Mouse (Mus musculus): ENCODE measurements around the gene Slc22a23.

Slc22a23 gene

DNA sequence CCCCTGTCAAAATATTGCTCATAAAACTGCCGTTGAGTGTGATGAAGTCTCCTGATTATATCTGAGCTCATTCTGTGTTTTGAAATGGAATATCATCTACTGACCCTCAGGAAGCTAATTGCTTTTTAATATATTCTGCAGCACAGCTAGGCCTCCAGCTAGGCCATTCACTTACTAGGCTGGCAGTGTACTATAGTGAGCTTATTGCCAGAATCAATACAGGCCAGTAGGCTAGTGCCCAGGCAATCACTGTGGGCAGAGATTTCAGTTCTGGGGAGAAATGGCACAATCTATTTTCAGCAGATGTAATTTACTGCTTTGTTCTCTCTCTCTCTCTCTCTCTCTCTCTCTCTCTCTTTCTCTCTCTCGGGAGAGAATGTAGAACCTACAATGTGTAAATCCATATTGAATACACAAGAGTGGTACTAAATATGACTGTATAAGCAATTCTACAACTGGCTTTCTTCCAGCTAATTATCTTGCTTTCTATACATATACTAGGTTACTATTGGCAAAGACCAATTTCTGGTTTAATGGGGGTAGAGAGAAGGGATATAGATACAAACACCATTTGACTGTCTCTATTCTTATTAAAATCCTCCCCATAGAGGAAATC, 75.5 kb downstream of the Slc22a23 start:
- DNase-seq (ENCODE audit: inconsistent ontology term): no peak

DNA sequence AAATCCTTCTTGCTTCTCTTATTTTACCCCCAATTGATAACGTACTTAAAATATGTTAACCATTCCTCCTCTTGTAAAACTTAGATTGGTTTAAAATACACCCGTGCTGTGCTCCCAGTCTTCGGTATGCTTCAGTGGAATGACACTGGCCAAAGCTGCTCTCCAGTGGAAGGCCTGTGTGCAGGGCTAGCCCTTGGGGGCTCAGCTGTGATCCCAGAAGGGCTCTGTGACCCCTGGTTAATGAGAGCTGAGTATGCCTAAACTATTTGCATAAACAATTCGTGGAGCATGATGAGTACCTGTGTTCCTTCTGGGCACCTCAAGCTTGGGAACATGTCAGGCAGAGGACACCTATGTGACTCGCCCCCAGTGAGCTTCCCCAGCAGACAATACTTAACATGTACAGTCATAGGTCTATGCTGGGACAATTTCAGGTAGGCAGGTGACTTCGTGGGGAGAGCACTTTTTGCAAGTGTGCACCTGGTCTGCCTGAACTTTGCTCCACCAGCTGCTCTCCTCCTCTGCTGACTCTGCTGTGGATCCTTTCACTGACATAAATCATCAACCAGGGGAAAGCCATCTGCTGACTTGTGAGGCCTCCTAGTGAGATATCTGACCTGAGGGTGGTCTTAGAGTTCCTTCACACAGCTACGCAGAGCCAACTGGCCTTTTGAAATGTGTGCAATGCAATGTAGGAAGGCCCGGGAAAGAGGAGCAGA, 77.9 kb downstream of the Slc22a23 start:
- no peak for DNase-seq (ENCODE audit: inconsistent ontology term)

DNA sequence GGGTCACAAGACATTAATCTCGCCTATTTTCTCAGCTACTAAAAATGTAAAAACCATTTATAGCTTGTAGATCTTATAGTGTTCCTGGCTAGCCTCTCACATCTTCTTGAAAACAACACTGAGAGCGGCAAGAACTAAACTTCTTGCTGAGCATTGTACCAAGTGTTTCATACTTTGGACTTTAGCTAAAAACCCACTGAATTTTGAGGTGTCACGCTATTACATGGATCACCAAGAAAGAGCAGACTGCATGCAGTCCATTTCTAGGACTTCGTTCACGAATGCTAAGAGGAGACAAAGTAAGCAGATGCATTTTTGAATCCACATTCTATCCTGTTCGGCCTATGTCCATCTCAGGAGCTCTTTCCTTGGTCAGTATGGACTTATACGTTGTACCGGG, 78.9 kb downstream of the Slc22a23 start:
- DNase-seq (ENCODE audit: inconsistent ontology term): no peak

DNA sequence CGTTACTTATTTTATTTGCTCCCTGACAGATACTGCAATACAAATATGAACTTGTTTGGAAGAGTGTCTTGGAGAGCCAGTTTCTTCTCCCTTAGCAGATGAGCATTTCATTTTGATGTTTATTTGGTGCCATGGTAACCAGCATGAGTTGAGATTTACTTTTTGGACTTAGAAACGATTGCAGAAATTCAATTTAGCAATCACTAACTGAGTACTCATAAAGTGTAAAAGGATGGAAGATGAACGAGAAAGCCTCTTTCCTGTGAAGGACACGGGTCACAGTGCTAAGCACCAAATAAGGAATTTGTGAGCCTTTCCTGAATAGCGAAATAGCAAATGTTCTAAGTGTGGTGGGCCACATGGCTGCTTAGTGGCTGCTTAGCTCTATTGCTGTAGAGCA, 79.4 kb downstream of the Slc22a23 start:
- DNase-seq (ENCODE audit: inconsistent ontology term): no peak

DNA sequence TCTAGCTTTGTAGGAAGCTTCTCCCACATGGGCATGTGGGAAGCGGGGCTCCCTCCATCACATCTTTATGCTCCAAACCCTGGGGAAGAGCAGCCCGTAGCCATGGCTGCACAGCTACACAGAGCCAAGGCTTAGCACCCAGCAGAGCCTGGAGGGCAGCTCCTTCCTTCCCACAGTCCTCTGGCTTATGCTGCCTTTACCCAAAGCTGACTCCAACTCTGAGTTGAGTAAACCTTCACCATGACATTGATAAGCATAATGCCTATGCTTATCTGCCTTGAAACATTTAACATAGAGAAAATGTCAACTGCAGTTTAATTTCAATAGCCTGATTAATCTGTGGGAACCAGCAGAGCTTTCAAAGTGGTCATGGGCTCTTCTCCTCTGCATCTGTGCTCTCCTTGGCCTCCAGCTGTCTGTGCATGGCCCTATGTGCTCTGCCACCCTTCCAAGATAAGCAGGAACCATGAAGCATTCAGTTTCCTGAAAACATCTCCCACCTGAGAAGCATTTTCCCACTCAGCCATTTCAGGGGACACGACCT, 79.9 kb downstream of the Slc22a23 start:
- no peak for DNase-seq (ENCODE audit: inconsistent ontology term)

DNA sequence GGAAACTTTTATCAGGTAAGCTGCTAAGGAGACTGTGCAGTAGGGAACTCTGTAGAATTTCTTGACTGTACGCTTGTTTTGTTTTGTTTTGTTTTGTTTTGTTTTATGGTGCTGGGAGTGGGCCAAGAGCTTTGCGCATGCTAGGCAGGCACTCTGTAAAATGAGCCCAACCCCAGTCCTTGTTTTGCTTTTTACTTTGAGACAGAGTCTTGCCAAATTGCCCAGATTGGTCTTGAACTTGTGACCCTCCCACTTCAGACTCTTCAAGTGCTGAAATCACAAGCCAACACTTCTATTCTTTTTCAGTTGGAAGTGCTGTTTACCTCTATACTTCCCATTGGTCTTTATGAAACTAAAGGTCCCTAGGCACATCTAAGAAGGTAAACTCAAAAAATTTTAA, 80.5 kb downstream of the Slc22a23 start:
- no peak for DNase-seq (ENCODE audit: inconsistent ontology term)

DNA sequence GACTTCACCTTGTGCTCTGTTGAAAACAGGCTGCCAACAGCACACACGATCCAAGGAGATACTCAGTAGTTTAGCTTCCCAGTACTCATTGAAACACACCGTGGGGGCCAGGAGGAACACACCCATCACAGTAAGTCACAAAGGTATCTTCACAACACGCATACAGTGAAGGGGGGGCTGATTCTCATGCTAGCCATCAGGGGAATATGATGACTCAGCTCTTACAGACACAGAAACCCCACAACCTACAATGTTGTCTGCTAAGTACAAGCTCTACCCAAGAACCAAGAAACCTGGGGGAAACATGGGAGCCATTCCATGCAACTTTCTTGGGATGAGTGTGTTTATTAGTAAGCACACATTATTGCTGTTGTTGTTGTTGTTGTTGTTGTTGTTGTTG, 86.2 kb downstream of the Slc22a23 start:
- DNase-seq (ENCODE audit: inconsistent ontology term): no peak

DNA sequence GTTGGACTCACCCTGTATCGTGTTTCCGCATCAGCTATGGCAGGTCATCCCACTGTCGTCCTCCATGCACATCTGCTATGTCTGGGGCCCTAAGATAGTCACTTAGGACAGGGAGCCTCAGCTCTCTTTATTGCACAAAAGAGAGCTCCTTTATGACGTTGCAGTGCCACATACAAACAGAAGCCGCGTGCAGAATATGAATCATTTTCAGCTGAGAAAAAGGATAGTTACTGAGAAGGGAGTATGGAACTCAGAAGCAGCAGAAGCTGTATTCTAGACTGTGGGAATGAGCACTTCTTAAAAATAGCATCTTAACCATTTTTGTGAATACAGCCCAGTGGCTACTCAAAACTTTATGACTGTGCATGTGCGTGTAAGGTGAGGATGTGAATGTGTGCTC, 87.8 kb downstream of the Slc22a23 start:
- DNase-seq (ENCODE audit: inconsistent ontology term): no peak

DNA sequence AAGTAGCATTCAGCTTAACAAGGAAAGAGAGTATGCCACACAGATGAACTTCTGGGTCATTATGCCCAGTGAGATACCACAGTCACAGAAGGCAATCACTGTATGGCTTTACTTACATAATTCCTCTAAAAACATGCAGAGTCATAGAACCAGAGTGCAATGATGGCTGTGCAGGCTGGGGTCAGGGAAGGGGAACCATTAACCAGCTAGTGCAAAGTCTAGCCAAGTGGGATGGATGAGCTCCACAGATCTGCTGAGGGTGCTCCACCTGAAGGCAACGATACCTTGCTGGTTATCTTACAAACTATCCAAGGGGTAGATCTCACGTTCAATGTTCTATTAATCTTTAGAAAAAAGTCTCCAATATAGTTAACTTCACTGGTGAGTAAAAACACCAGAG, 88.3 kb downstream of the Slc22a23 start:
- no peak for DNase-seq (ENCODE audit: inconsistent ontology term)

DNA sequence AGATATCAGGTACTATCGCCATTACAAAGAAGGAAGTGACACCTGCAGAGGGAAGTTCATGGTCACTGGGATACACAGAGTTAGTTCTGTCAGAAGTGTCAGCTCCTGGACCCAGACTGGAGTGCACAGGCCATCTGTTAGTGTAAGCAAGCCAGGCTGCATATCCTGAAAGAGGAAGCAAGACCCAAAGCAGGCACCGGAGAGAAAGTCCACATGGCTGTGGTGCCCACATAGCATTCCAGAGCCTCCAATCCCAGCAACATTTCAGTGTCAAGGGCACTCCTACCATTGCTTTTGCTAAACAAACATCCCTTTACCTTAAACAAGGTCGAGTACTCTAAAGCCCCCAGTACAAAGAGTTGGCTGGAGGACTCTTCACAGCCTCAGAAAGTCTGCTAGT, 89.7 kb downstream of the Slc22a23 start:
- DNase-seq (ENCODE audit: inconsistent ontology term): no peak

DNA sequence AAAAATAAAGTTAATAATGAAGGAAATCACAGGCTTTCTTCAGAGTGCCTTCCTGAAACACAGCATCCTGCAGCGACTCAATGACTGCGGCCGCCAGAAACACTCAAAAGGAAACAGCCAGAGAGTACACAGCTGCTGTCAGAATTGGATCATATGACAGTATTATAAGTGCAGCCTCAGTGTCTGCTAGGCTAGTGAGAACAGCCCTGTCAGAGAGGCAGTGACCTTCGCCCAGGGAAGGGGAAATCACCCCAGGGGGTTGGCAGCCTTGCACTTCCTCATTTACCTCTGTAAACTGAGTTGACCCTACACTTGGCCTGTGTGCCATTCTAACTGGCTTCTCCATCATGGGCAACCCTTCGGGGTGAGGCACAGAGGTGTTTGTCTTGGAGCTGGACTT, 90.3 kb downstream of the Slc22a23 start:
- DNase-seq (ENCODE audit: inconsistent ontology term): no peak

DNA sequence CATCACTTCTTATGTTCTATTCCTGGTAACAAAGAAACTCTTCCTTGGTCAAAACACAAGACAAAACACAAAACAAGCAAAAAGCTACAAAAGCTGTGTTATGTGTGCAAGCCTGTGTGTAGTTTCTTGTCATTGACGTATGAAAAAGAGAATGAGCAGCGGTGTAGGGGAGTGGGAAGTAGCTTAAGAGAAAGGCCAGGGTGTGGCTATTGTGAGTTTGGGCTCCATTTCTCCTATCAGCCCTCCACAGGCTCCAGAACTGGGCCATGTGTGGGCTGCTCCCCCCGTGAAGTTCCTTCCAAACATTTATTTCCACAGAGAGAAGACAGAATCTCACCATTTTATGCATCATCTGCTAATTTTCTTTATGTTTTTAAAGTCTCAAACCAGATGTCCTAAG, 91.2 kb downstream of the Slc22a23 start:
- DNase-seq (ENCODE audit: inconsistent ontology term): no peak

DNA sequence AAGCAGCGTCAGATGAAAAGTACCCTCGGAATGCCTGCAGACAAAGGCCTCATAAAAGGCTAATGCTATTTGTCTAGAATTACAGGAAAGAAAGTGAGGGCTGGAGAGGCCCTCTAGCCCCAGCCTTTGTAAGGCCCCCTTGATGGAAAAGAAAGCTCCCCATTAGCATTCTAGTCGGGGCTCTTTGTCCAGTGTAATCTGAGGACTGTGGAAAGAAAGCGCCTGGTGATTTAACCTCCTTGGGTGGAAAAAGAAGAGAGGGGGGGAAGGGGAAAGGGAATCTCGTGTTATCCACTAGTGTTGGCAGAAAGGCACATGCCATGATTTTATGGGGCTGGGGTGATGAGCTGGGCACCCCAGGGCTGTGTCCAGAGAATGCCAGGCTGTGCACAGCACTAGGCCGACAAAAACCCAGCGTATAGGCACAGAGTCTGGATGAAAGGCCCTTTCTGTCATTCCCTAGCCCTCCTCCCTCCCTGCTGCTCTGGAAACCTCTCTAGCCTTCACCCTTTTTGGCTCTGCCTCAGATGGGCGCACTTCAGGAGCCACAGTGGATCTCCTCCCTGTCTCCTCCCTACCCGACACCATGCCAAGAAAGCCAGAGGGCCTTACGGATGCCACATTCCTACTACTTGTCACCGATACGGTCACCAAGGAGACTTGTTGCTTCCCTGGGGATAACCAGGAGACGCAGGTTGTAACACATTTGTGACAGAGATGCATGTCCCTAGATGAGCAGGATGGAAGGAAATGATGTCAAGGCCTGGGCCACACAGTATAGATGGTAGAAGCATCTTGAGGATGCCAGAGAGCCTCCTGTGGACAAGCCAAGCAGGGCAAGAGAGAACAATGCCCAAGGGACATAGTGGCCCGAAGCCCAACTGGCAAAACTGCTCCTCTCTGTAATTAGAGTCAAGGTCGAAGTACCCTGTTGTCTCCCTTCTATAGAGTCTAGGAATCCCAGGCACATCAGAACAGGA, 95.8 kb downstream of the Slc22a23 start:
- peak; percentile 89 for DNase-seq (ENCODE audit: inconsistent ontology term)

DNA sequence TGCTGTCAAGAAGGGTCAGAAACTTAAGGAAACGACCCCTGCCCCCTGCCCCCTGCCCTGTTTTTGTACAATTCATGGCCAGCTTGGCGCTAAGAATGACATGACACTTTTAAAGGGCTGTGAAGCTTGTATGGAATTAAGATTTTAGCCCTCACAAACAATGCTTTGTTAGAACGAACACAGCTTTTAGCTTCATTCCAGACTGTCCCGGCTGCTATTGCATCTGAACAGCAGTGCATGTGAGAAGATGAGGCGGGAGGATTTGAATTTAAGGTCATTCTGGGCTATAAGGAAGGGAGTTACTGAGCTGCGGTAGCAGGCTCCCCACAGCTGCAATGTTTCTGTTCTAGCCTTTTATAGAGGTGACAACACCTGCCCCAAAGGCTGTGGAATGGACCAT, 96.9 kb downstream of the Slc22a23 start:
- peak; percentile 27 for DNase-seq (ENCODE audit: inconsistent ontology term)

DNA sequence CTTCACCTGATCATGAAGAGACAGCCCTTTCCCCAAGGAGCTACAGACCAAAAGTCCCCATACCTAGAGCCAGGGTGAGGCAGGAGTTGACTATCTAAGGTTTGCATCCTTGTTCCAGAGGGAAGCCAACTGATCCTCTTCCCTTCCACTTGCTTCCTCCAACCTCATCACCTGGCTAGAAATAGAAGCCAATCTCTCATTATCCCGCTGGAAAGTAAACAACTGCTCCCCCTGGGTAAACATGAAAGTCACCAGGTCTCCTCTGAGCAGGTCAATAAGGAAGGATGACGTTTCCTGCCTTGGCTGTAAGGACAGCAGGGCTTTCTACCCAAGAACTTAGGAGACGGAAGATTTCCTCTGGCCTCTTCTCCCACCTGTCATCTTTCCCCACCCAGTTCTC, 98.2 kb downstream of the Slc22a23 start:
- no peak for DNase-seq (ENCODE audit: inconsistent ontology term)

DNA sequence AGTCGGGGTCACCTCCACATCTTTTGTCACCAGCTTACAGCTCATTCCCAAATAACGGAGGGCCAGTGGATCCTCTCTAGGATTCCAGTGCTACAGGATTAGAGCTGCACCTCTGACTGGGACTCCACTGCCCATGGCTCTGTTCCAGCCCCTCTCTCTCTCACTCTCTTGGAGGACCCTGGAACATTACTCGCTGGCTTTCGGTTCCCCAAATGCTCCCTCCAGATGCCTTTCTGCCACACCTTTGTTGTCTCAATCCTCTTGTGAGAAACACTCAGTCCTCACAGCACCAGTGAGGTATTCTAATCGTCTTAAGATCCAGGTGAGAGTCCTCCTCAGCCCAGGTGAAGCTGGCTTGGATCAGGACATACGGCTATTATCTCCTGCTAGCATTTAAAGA, 99.8 kb downstream of the Slc22a23 start:
- DNase-seq (ENCODE audit: inconsistent ontology term): no peak

DNA sequence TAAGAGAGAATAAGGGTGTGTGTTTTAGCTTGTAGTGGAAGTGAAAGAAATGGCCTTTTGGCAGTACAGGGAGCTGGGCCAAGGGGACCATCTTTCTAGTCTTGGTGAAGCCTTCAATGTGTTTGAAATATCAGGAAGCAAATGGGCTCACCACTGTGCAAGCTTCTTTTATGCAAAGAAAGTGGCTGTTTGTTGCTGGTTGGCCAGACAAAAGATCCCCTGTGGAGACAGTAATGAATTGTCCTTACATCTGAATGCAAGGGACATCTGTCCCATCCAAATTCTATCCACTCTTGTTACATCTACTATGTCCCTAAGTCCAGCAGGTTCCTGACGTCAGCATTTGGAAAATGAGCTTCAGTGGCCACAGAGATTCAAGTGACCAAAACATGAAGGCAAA, 100.8 kb downstream of the Slc22a23 start:
- DNase-seq (ENCODE audit: inconsistent ontology term): peak; percentile 49

DNA sequence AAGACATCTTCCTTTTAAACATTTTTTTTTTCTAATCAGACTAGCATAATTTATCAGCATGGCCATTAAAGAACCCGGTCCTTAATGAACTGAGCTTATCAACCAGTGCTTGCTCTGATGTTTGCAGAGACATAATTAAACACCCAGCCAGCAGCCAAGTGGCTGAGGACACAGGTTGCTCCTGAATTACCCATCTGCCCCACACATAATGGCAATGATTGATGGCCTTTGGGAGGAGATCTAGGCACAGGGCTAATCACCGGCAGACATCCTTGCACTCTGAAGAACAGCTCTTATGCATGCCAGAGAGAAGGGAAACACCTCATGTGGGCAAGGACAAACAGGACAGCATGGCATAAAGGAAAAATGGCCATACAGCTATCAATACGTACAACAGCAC, 102.8 kb downstream of the Slc22a23 start:
- no peak for DNase-seq (ENCODE audit: inconsistent ontology term)

DNA sequence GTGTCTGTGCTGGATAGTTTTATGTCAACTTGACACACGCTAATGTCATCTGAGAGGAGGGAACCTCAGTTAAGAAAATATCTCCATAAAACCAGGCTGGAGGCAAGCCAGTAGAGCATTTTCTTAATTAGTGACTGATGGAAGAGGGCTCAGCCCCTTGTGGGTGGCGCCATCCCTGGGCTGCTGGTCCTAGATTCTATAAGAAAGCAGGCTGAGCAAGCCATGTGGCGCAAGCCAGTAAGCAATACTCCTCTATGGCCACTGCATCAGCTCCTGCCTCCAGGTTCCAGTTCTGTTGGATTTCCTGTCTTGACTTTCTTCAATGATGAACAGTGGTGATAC, 104.9 kb downstream of the Slc22a23 start:
- DNase-seq (ENCODE audit: inconsistent ontology term): no peak

DNA sequence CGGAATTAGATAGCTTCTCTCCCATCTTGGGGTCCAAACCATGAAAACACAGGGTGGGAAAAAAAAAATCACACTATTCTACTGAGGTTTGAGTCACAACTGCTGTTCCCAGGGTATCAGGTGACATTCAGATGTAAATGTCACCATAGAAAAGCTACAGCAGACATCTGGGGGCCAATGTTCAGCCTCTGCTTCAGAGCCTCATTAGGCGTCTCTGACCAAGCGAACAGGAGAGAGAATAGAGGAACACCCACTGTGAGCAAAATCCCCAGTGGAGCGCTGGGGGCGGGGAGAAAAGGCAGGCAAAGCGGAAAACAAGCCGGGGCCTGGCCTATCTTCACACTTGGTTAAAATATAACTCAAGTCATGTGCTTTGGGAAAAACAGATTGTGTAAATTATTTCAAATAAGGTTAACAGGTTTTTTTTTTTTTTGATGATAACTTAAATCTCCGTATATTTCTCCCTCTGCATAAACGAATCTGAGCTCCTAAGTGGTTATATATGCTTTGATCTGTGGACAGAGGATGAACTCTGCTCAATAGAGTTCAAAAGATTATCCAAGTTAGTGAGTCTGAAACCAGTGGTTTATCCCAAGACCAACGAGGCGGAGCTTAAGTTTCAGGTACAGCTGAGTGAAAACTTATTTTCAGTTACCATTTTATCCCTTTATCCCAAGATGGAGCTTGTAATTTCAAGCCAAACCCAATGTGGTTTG, 105.5 kb downstream of the Slc22a23 start:
- DNase-seq (ENCODE audit: inconsistent ontology term): peak; percentile 78

DNA sequence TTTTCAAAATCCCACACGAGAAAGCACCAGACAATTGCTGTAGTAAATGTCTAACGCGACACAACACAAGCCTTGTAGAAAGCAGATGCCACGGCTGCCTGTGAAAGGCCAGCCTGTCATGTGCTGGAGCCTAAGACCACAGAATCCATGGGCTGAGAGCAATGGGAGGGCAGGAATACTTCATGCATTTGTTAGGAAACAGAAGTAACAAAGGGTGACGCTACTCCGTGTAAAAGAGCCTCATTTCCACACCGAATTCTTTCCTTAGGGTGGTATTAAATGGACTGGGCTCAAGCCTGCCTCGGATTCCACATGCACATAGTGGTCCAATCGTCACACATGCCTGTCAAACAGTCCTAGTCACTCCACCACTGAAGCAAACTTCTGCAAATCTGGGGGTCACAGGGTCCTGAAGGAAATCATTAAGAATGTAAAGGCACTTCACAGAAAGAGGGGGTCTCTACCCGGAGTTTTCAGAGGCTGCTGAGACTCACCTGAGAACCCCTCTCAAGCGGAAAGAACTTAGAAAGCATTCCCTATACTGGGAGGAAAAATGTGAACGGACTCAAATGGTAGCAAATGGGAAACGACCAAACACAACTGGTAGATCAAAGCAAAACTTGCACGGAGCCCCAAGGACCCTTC, 106.2 kb downstream of the Slc22a23 start:
- peak; percentile 81 for DNase-seq (ENCODE audit: inconsistent ontology term)
